Mouse (Mus musculus) cerebellum, postnatal 10 days (tissue): ENCODE data around the gene Ppp2r5a.

ENCODE experiments used
- DNase-seq, 2 experiments: peaks; one replicate each; pipeline ENCODE4 v3.0.0; 2021; ENCODE audit warnings: mixed read lengths in 2 of 2

The Ppp2r5a gene

GRCm38 (mm10) chr1:191417111-191417510, 14.0 kb upstream of the Ppp2r5a start:
- no peak for DNase-seq

GRCm38 (mm10) chr1:191416611-191417010, 13.5 kb upstream of the Ppp2r5a start:
- no peak for DNase-seq

GRCm38 (mm10) chr1:191414432-191414831, 11.4 kb upstream of the Ppp2r5a start:
- DNase-seq, result no peak

GRCm38 (mm10) chr1:191413691-191414415, 10.8 kb upstream of the Ppp2r5a start:
- DNase-seq, result no peak

- DNase-seq, result no peak
These were observed 7.4 kb upstream of the Ppp2r5a start for GRCm38 (mm10) chr1:191410294-191411036.

GRCm38 (mm10) chr1:191407246-191407645, 4.2 kb upstream of the Ppp2r5a start:
- DNase-seq, result no peak

GRCm38 (mm10) chr1:191406516-191406915, 3.4 kb upstream of the Ppp2r5a start:
- DNase-seq, result no peak

GRCm38 (mm10) chr1:191404721-191405329, 1.8 kb upstream of the Ppp2r5a start:
- no peak for DNase-seq

GRCm38 (mm10) chr1:191404301-191404700, 1.2 kb upstream of the Ppp2r5a start:
- DNase-seq, result no peak

GRCm38 (mm10) chr1:191402506-191402905, 566 bp downstream of the Ppp2r5a start:
- DNase-seq, result no peak

- DNase-seq, result peak; percentile 100
These were observed 5.9 kb downstream of the Ppp2r5a start for GRCm38 (mm10) chr1:191396897-191397849.

GRCm38 (mm10) chr1:191396446-191396845, 6.6 kb downstream of the Ppp2r5a start:
- peak in 1 of 2 experiments; percentile 57 for DNase-seq

- DNase-seq, result peak; percentile 57 to 60
These were observed 7.1 kb downstream of the Ppp2r5a start for GRCm38 (mm10) chr1:191395871-191396433.

GRCm38 (mm10) chr1:191395200-191395599, 7.9 kb downstream of the Ppp2r5a start:
- DNase-seq, result no peak

GRCm38 (mm10) chr1:191394126-191394525, 8.9 kb downstream of the Ppp2r5a start:
- DNase-seq, result peak in 1 of 2 experiments; percentile 32

- DNase-seq, result no peak
These were observed 9.5 kb downstream of the Ppp2r5a start for GRCm38 (mm10) chr1:191393536-191393935.

- DNase-seq, result peak; percentile 66 to 75
These were observed 11.8 kb downstream of the Ppp2r5a start for GRCm38 (mm10) chr1:191391311-191391710.

GRCm38 (mm10) chr1:191384786-191385430, 18.2 kb downstream of the Ppp2r5a start:
- no peak for DNase-seq

- peak in 1 of 2 experiments; percentile 13 for DNase-seq
These were observed 20.9 kb downstream of the Ppp2r5a start for GRCm38 (mm10) chr1:191381955-191382736.

GRCm38 (mm10) chr1:191380843-191381242, 22.2 kb downstream of the Ppp2r5a start:
- no peak for DNase-seq

GRCm38 (mm10) chr1:191378080-191378479, 25.0 kb downstream of the Ppp2r5a start:
- DNase-seq, result no peak
